Mouse (Mus musculus): ENCODE measurements around the gene Ly6g6f.
A peak's percentile ranks its signal among the peaks of the same experiment; 100 is the strongest.

Ly6g6f gene

DNA sequence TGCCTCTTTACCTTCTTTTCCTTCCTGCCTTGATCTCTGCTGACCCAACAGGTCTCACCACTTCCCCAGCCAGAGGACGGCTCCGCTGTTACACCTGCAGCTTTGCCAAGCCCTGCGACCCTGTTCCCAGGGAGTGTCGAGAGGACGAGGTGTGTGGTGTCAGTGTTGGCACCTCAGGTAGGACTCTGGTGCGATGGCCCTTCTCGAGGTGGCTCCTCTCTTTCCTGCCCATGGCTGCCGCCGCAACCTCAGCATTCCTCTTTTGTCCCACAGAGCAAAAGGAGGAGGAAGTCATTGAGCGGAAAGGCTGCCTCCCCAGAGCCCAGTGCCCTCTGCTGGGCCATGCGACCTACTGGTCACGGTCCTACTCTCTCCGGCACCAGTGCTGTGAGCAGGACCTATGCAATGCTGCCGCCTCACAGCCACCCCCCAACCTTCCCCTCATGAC is 7.6 kb downstream of the Ly6g6f start, which contains the start of gene Ly6g6d:
Gene Ly6g6d (minus strand): TSS at position 280 of the 448 bp plus-strand sequence.
- DNase-seq (ENCODE audit: low spot score in 2 of 2): no peak

DNA sequence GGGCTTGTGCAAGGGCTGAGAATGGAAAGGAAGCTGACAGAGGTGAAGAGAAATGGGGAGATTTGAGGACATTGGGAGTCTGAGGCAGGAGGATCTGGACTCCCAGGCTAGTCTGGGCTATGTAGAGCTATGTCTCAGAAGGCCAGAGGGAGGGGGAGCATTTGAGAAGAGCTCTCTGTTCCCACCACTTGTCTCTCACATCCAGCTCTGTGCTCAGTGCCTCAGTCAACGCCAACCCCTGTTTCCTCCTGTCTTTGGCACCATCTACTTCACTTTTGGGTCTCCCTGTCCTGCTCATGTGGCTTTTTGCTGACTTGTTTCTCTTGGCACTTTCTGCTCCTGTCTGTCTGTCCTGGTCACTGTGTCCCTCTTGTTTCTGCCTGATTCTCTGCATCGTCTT is 8.1 kb downstream of the Ly6g6f start:
- no peak for DNase-seq (ENCODE audit: low spot score in 2 of 2)

DNA sequence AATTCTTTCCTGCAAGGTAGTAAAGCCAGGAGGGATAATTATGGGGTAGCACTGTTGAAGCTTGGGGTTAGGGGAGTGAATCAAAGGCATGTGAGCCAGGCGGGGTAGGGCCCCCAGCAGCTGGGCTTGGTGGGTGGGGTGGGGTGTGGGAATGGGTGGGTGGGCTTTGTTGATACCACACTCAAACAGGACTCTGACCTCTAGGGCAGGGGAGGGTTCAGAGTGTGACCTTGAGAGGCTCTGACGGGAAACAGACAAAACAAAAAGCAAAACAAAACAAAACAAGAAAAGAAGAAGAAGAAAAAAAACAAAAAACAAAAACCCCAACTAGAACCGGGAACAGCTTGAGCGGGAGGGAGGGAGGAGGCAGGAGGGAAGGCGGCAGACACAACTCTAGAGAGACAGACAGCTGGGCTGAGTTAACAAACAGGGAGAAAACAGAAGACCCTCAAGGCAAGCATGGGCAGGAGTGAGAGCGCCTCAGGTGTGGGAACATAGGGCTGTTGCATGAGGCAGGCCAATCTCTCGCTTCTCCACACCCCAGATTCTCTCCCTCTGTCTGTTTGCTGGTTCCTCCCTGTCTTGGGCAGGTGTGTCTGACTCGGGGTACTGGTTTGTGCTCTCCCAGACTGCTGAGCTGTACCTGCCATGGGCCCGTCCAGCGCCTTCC is 8.8 kb downstream of the Ly6g6f start, which contains the start of gene Ly6g6e:
Gene Ly6g6e (plus strand): TSS at position 396 of the 670 bp plus-strand sequence.
- no peak for DNase-seq (ENCODE audit: low spot score in 2 of 2)

DNA sequence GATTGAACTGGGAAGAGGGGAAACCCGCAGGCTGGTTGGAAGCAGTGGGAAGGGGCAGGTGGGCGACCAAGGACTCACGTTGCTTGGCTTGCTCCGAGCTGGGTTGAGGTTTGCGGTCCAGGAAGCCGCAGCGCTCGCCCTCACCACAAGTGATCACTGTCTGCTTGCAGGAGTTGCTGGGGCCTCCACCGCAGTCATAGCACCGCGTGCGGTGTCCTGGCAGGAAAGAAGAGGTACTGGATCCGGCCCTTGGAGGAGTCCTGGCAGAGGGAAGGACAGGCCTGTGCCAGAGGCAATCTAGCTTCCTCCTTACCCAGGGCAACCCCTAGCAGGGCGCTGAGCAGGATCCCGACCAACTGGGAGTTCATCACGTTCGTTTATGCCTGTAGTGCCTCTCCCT is 11.3 kb downstream of the Ly6g6f start:
- no peak for DNase-seq (ENCODE audit: low spot score in 2 of 2)

DNA sequence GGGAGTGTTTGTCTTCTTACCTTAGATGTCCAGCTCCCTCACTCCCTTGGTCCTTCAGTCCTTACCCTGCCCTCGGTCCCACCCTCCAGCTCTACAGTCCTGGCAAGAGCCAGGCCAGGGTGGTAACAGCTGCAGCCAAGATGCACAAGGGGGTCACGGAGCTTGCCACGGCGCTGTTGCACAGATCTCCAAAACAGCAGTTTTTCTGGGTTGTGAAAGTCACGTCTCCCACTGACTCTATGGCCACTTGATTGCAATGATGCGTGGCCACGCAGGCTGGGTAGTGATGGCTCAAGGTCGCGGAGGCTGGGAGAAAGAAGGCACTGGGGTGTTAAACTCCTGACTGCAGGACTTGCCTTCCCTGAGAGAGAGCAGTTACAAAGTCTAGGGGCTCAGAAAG is 14.0 kb downstream of the Ly6g6f start:
- DNase-seq (ENCODE audit: low spot score in 2 of 2): no peak

DNA sequence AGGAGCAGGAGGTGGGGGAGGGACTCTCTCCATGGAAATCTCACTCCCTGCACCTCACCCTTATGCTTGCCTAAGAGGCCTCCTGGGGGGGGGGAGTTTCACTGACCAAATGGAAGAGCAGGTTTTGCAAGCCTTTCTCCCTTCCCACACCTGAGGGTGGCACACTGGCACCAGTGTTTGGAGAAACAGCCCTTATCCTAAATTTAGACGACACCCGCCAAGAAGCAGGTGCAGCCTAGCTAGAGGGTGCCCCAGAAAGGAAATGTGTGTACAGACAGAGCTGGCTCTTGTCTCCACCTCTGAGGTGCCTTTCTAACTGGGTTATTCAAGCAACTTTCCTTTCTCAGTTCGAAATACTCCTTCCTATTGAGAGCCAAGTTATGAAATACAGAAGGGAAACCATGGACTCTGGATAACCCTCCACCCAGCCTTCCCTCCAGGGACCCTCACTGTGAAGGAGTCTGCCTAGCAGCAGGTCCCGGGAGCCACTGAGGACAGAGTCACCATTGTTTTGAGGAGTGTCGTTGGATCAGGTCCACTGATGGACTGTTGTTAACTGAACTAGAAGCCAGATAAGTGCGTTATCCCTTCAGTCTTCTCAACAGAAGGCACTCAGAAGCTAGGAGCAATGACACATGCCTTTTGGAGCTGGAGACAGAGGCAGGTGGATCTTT is 14.7 kb downstream of the Ly6g6f start:
- DNase-seq (ENCODE audit: low spot score in 2 of 2): no peak

DNA sequence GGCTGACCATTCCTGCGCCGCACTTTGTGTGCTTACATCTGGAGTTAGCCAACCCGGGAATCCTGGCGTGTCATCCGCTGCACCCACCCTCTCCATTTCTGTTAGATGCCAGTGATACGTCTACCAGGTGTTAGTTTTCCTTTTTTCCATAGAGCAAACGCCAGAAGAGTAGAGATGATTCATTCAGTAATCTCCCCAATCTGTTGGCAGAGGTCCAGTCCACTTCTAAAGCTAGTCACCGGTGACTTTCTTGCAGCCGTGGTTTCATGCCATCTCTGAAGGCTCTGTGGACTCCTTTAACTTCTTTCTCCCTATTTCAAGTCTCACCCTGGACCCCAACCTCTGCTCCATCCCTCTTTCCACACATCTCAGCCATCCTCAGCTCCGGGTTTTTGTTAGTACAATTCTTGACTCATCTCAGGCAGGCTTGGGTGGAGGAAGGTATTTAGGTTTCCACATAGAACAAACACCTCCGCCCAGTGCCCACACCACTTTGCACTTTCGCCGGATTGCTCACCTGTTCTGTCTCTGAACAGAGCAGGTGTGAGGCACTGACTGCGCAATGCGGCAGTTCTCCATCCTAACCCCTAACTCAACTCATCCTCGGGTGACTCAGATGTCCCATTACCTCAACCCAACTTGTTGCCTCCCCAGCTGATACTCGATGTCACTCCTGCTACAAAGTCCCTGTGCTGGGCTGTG is 17.0 kb downstream of the Ly6g6f start:
- DNase-seq (ENCODE audit: low spot score in 2 of 2): no peak

DNA sequence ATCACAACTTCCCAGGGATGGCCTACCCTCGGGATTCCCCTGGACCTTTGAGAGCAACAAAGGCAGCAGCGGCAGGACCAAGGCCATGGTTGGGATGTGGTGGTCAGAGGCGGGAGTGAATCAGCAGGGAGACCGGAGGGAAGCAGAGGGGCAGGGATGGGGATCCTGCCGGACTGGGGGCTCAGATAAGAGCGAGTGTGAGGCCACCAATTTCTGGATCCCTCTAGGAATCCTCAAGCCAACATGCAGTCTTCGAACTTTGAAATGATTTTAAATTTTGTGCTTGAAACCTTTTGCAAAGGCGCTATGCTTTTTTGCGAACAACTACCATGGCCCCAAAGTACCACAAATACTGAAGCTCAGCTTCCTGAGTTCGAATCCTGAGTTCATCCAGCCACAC is 19.3 kb downstream of the Ly6g6f start, which contains the start of gene Mpig6b:
Gene Mpig6b (minus strand): TSS at position 101 of the 400 bp plus-strand sequence.
- DNase-seq (ENCODE audit: low spot score in 2 of 2): no peak

DNA sequence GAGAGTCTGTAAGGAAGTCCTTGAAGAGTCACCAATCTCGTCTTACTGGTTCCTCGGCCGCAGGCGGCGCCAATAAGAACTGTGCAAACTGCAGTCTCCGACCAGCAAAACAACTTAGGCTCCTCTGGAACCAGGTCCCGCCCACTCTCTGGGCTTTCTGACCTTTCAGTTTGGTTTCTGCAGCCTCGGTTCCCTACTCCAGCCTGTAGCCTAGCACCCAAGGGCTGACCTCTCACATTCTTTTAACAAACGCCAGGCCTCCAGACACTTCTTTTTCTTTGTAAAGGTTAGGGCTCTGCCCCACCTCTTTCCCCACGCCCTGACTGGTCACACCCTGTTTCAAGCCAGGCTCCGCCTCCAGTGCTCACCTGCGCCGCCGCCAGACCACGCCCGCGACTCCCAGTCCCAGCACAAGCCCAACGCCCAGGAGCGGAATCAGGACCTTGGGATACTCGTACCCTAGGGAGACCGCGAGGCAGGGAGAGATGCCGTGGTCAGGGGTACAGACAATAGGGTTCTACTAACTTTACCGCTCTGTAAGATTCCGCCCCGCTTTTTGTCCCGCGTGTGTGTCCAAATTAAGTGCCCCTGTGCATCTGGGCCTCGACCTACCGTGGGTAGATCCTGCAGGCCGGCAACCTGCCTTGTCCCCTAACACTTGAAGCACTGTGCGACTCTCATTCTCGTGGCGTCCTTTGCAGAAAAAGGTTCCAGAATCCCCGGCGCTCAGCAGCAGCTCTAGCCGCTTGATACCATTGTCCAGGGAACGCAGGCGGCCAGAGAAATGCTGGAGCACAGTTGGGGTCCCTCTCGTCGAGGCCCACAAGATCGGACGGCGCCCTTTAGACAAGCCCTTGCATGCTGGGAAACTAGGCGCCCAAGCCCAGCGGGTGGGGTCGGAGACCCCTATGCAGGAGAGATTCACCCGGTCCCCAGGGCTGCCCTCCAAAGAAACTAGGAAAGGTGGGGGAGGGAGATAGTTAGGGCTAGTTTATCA is 20.2 kb downstream of the Ly6g6f start, which contains the start of gene Ly6g6c:
Gene Ly6g6c (plus strand): TSS at position 438 of the 997 bp plus-strand sequence.
- no peak for DNase-seq (ENCODE audit: low spot score in 2 of 2)

DNA sequence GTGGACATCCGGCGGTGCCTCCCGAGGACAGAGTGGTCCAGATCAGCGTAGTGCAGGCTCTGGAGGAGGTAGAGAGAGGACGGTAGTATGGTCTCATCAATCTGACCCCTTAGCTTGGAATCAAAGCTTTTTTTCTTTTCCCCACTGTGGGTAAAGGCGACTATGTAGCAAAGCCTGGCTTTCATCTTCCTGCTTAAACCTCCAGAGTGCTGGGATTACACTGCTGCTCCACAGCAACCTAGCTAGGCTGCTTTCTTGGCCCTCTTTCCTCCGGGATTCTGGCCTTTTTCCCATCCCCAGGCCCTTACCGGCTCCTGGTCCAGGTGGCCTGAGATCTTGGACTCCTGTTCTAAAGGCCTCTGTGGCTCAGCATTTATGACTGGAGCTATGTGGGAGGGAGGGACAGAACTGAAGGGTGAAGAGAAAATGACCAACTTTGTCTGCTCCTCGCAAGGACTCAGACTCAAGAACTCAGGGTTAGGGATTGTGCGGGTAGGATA is 21.0 kb downstream of the Ly6g6f start:
- no peak for DNase-seq (ENCODE audit: low spot score in 2 of 2)

DNA sequence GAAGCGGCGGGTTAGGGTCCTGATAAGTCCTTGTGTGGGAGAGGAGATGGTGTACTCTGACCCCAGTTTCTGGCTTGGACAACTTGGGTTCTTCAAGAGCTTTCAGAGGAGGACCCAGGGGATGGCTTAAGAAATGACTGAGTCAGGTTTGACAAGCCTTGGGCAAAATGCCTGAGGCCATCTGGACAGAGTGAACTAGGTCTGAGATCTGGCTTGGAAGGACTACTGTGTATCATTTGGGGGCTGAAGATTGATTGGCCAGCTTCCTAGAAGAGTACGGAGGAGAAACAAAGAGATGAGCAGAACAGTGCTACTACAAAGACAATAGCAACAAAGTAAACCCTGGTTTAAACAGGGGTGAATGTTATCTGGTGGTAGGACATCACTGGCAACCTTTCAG is 21.9 kb downstream of the Ly6g6f start:
- DNase-seq (ENCODE audit: low spot score in 2 of 2): no peak

DNA sequence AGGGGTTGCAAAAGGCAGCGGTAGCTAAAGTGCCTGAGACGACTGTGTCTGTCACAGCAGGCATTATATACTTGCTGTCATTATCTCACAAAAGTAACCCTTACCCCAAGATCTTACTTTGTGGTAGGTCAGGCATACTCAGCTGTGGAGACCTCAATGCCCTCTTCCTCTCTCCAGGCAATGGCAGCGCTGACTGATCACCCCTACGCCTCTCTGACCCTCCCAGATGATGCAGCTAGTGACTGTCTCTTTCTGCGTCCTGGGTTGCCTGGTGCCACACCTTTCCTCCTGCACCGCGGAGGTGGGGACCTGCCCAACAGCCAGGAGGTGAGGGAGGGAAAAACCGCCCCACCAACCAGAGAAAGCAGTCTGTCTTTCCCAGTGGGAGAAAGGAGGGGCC is 24.1 kb downstream of the Ly6g6f start:
- no peak for DNase-seq (ENCODE audit: low spot score in 2 of 2)

DNA sequence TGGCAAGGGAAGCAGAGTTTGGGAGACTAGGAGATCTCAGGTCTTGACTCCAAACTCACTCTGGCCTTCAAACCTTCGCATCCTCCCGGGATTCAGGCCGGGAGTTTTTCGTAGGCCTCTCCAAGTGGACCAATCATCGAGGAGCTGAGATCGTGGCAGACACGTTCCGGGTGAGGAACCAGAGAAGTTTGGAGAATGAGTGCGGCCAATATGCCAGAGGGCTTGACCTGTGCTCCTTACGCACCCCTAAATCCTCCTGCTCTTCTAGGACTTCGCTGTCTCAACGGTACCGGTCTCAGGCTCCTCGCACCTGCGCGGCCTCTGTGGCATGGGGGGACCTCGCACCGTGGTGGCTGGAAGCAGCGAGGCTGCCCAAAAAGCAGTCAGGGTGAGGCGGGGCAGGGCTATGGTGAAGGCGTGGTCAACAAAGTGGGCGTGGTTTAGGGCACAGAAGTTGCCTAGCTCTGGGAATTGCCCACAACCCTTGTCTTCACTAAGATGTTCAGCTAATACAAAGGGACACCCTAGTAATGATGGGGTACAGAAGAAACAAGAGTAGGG is 24.6 kb downstream of the Ly6g6f start:
- DNase-seq (ENCODE audit: low spot score in 2 of 2): no peak

DNA sequence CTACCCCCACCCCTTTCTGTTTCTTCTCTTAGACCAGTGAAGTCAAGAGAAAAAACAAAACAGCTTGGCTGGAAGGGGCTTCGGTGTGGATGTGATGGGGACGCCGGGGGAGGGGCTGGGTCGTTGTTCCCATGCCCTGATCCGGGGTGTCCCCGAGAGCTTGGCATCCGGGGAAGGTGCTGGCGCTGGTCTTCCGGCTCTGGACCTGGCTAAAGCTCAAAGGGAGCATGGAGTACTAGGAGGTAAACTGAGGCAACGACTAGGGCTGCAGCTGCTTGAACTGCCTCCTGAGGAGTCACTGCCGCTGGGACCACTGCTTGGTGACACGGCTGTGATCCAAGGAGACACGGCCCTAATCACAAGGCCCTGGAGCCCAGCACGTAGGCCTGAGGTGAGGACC is 25.3 kb downstream of the Ly6g6f start:
- DNase-seq (ENCODE audit: low spot score in 2 of 2): no peak

DNA sequence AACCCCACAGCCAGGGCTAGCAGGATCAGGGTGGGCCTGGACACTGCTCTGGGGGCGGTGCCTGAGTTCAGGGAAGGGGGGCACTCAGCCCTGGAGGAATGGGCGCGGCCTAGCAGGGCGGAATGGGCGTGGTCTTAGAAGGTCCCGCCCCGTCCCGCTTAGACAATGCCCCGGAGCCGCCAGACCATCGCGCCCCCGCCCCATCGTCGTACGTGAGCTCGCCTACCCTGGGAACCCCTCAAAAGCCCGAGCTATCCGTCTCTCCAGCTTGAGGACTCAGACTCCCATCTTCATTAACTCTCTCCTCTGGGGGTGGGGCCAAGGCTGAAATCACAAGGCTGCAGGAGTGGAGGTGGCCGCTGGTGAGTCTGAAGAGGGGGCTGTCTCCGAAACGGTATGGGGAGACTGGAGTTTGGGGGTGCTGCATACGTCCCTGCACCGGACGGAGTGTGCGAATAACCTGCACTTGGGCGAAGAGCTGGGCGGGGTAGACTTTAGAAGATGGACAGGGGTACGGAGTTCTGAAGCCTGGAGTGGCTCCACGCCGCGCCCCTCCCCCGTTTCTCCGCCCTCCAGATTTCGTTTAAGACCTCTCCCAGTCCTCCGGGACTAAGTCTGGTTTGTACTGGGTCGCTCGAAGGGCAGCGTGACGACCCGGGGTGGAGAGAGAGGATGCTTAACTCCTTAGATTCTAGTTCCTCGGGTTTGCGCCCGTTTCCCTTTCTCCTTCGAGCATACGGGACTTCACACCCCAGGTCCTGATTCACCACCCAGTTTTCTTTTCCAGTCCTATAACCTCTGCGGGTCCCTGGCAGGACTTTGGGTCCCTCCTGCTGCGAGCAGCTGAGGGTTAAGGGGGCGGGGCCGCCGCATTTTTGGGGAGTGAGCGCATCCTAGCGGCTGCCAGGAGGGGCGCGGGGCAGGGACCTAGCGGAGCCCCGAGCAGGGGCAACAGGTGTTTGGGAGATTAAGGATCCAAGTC is 26.2 kb downstream of the Ly6g6f start, which contains the start of gene Ddah2:
Gene Ddah2 (plus strand): TSS at position 125 of the 982 bp plus-strand sequence.
- peak; percentile 75 to 86 for DNase-seq (ENCODE audit: low spot score in 2 of 2)

DNA sequence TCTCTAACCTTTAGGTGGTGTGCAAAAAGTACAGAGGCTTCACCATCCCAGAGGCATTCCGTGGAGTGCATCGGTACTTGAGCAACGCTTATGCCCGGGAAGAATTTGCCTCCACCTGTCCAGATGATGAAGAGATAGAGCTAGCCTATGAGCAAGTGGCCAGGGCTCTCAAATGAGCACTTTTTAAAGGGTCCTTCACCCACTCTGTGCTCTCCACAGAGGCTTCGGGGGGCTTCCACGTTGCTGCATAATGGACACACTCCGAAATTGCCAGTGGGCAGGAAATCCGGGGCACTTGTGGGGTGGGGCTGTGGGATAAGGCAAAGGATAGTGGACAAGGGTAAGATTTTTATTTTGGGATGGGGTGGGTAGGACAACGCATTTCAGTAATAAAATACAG is 27.1 kb downstream of the Ly6g6f start:
- no peak for DNase-seq (ENCODE audit: low spot score in 2 of 2)

DNA sequence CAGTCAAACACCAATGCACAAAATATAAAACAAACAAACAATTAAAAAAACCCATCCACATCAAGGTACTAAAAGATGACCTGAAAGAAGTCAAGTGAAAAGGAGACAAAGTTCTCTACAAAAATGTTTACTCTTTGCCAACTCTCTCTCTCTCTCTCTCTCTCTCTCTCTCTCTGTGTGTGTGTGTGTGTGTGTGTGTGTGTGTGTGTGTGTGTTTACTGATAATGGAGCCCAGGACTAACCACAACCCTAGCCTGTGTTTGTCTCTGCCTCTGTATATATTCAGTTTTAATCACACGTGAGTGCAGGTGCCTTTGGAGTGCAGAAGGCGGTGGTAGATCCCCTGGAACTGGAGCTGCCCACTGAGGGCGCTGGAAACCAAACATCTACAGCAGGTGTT is 28.3 kb downstream of the Ly6g6f start:
- DNase-seq (ENCODE audit: low spot score in 2 of 2): no peak

DNA sequence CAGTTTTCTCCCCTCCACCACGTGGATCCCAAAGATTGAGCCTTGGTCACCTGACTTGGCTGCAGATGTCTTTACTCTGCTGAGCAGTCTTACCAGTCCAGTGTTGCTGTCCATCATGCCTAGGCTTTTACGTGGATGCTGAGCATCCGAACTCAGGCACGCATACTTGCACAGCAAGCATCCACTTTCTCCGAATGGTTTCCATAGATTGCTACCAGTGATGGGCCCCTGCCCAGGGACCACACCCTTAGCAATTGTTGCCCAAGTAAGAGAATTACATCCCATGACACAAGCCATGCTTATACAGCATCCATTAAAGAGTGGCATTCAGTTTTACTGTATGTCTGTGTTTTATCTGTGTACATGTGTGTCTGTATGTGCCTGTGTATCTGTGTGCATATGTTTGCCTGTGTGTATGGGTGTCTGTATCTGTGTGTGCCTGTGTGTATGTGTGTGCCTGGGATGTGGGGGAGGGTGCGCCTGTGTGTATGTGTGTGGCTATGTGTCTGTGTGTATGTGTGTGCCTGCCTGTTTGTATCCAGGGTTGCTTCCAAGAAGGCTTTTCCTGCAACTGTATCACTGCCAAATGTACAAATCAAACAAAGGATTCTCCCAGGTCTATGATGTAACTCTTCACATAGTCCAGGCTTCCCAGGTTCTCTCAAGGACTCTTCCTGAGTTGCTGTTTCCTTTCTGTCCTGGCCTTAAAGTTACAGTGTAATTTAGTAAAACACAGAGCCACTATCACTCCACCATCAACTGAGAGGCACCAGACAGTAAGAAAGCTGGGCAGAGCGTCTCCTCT is 29.5 kb downstream of the Ly6g6f start:
- no peak for DNase-seq (ENCODE audit: low spot score in 2 of 2)
